Mouse (Mus musculus) hindbrain, embryonic 11.5 days (tissue): ENCODE measurements around the gene Tars. TPM values are rescaled to one million over a fixed set of nuclear protein-coding genes. Genes with fewer than 3 reads are reported as not detected.

ENCODE experiments used
- ATAC-seq: fragments of 200-750 bp; cut with Nextera tagmentation; 2 replicates; pipeline ENCODE4 v1.8.0; 2017; ENCODE audit warnings: mild to moderate bottlenecking, moderate TSS enrichment, moderate library complexity; ENCODE audit not compliant: low FRiP score
- DNase-seq: peaks from one replicate; pipeline ENCODE4 v3.0.0-alpha.2; 2015; ENCODE audit warnings: low spot score
- H3K27ac ChIP-seq: fragments of 300-500 bp; sonication (generic); 2 replicates; pipeline ENCODE4 v1.5.1; 2014; ENCODE audit warnings: mild to moderate bottlenecking, low read depth, low read length
- H3K27me3 ChIP-seq: fragments of 300-500 bp; sonication (generic); 2 replicates; pipeline ENCODE4 v1.6.1; 2014; ENCODE audit warnings: mild to moderate bottlenecking, low read length, moderate library complexity, mixed read lengths; ENCODE audit not compliant: control insufficient read depth, insufficient read depth
- H3K36me3 ChIP-seq: fragments of 300-500 bp; sonication (generic); 2 replicates; pipeline ENCODE4 v1.6.1; 2014; ENCODE audit warnings: mild to moderate bottlenecking, low read length, moderate library complexity, mixed read lengths; ENCODE audit not compliant: control insufficient read depth, insufficient read depth
- H3K4me1 ChIP-seq: fragments of 300-500 bp; sonication (generic); replicated peaks from 2 replicates; pipeline ENCODE4 v1.6.1; 2014; ENCODE audit warnings: low read length, mixed read lengths; ENCODE audit not compliant: control insufficient read depth, insufficient read depth
- H3K4me2 ChIP-seq: fragments of 300-500 bp; sonication (generic); replicated peaks from 2 replicates; pipeline ENCODE4 v1.6.1; 2014; ENCODE audit warnings: mild to moderate bottlenecking, low read depth, low read length
- H3K4me3 ChIP-seq: fragments of 300-500 bp; sonication (generic); 2 replicates; pipeline ENCODE4 v1.5.1; 2014; ENCODE audit warnings: low read depth, low read length
- H3K9ac ChIP-seq: fragments of 300-500 bp; sonication (generic); 2 replicates; pipeline ENCODE4 v1.6.1; 2014; ENCODE audit warnings: low read depth, low read length
- H3K9me3 ChIP-seq: fragments of 300-500 bp; sonication (generic); 2 replicates; pipeline ENCODE4 v1.6.1; 2016; ENCODE audit warnings: low read length; ENCODE audit not compliant: control insufficient read depth
- WGBS: fragments of 180-500 bp; shearing (Covaris S2); extraction: QIAGEN DNeasy Blood & Tissue Kit; methylation state at CpG from one replicate; pipeline ENCODE4 v1.1.7; 2014; 5-methylcytosine and 5-hydroxymethylcytosine counted together
- polyA plus RNA-seq: library from polyadenylated mRNA; unstranded; fragments of >200 nt; fragmentation: Nextera tagmentation; extraction: Ambion mirVana; gene quantifications from 2 replicates; pipeline ENCODE4 v1.2.1, GENCODE M21; 2014

Gene Tars
- polyA plus RNA-seq, 1 experiment from 2014 or later = 84.6 TPM

GRCm38 (mm10) chr15:11379431-11380086, 19.9 kb downstream of the Tars start:
- no peak overlapping the region for H3K27ac ChIP-seq
- DNase-seq = no peak
- peaks cover 6% of the 10 kb centered on the region; the same call in 1 of the 2 replicates for H3K36me3 ChIP-seq
- H3K9me3 ChIP-seq = no peaks in the 10 kb centered on the region
- no peaks in the 10 kb centered on the region for H3K27me3 ChIP-seq
- H3K4me1 ChIP-seq = no peaks in the 10 kb centered on the region
- no peak overlapping the region for H3K9ac ChIP-seq
- WGBS = 85% methylated on average over 8 of the region's 8 CpGs
- no peak overlapping the region for H3K4me3 ChIP-seq
- ATAC-seq = 0 out of 2 replicates have a peak, but pooled peaks have one; percentile 17
- H3K4me2 ChIP-seq = no peak overlapping the region

- H3K4me1 ChIP-seq = no peaks in the 10 kb centered on the region
- no peak overlapping the region for H3K4me3 ChIP-seq
- DNase-seq (no peak), ATAC-seq (no peak)
- no peaks in the 10 kb centered on the region for H3K36me3 ChIP-seq
- no peak overlapping the region for H3K4me2 ChIP-seq
- H3K27me3 ChIP-seq = no peaks in the 10 kb centered on the region
- no peak overlapping the region for H3K27ac ChIP-seq
- no peaks in the 10 kb centered on the region for H3K9me3 ChIP-seq
- H3K9ac ChIP-seq = no peak overlapping the region
- WGBS = 90% methylated on average over 7 of the region's 7 CpGs
Measured at GRCm38 (mm10) chr15:11370477-11371085, 28.9 kb downstream of the Tars start.

- no peak overlapping the region for H3K27ac ChIP-seq
- H3K4me3 ChIP-seq = no peak overlapping the region
- no peaks in the 10 kb centered on the region for H3K4me1 ChIP-seq
- DNase-seq (no peak), ATAC-seq (no peak)
- no peaks in the 10 kb centered on the region for H3K9me3 ChIP-seq
- WGBS = 86% methylated on average over 3 of the region's 3 CpGs
- no peaks in the 10 kb centered on the region for H3K36me3 ChIP-seq
- H3K9ac ChIP-seq = no peak overlapping the region
- no peak overlapping the region for H3K4me2 ChIP-seq
- H3K27me3 ChIP-seq = no peaks in the 10 kb centered on the region
Measured at GRCm38 (mm10) chr15:11369572-11369971, 29.9 kb downstream of the Tars start.

GRCm38 (mm10) chr15:11364795-11365194, 34.7 kb downstream of the Tars start:
- Histone ChIP-seq H3K9me3 (no peaks in the 10 kb centered on the region), H3K4me1 (no peaks in the 10 kb centered on the region), H3K4me3 (no peak overlapping the region), H3K27me3 (no peaks in the 10 kb centered on the region), H3K9ac (no peak overlapping the region), H3K4me2 (no peak overlapping the region), H3K36me3 (no peaks in the 10 kb centered on the region), H3K27ac (no peak overlapping the region)
- WGBS = 90% methylated on average over 1 of the region's 1 CpGs
- no peak for DNase-seq
- no peak for ATAC-seq

GRCm38 (mm10) chr15:11364112-11364511, 35.4 kb downstream of the Tars start:
- no peak overlapping the region for H3K4me2 ChIP-seq
- H3K27me3 ChIP-seq = no peaks in the 10 kb centered on the region
- 64% methylated on average over 2 of the region's 2 CpGs for WGBS
- H3K27ac ChIP-seq = no peak overlapping the region
- no peaks in the 10 kb centered on the region for H3K36me3 ChIP-seq
- H3K9ac ChIP-seq = no peak overlapping the region
- no peak for ATAC-seq
- no peaks in the 10 kb centered on the region for H3K4me1 ChIP-seq
- H3K9me3 ChIP-seq = no peaks in the 10 kb centered on the region
- no peak overlapping the region for H3K4me3 ChIP-seq
- DNase-seq = no peak

- H3K4me3 ChIP-seq = no peak overlapping the region
- H3K27me3 ChIP-seq = no peaks in the 10 kb centered on the region
- no peaks in the 10 kb centered on the region for H3K4me1 ChIP-seq
- DNase-seq (no peak), ATAC-seq (no peak)
- no peak overlapping the region for H3K9ac ChIP-seq
- H3K27ac ChIP-seq = no peak overlapping the region
- H3K9me3 ChIP-seq = no peaks in the 10 kb centered on the region
- H3K36me3 ChIP-seq = no peaks in the 10 kb centered on the region
- H3K4me2 ChIP-seq = no peak overlapping the region
- WGBS = 91% methylated on average over 5 of the region's 5 CpGs
Measured at GRCm38 (mm10) chr15:11361824-11362223, 37.6 kb downstream of the Tars start.

- no peaks in the 10 kb centered on the region for H3K9me3 ChIP-seq
- no peaks in the 10 kb centered on the region for H3K27me3 ChIP-seq
- no peak overlapping the region for H3K9ac ChIP-seq
- no peak overlapping the region for H3K27ac ChIP-seq
- H3K4me1 ChIP-seq = no peaks in the 10 kb centered on the region
- ATAC-seq (no peak), DNase-seq (no peak)
- WGBS = 94% methylated on average over 1 of the region's 1 CpGs
- no peak overlapping the region for H3K4me2 ChIP-seq
- H3K4me3 ChIP-seq = no peak overlapping the region
- H3K36me3 ChIP-seq = no peaks in the 10 kb centered on the region
Measured at GRCm38 (mm10) chr15:11360888-11361287, 38.6 kb downstream of the Tars start.

GRCm38 (mm10) chr15:11357501-11357900, 42.0 kb downstream of the Tars start:
- DNase-seq (no peak), ATAC-seq (no peak)
- 98% methylated on average over 2 of the region's 2 CpGs for WGBS
- Histone ChIP-seq H3K4me1 (no peaks in the 10 kb centered on the region), H3K9ac (no peak overlapping the region), H3K36me3 (no peaks in the 10 kb centered on the region), H3K27ac (no peak overlapping the region), H3K9me3 (no peaks in the 10 kb centered on the region), H3K27me3 (no peaks in the 10 kb centered on the region), H3K4me2 (no peak overlapping the region), H3K4me3 (no peak overlapping the region)

- Histone ChIP-seq H3K27ac (no peak overlapping the region), H3K36me3 (no peaks in the 10 kb centered on the region), H3K9ac (no peak overlapping the region), H3K4me1 (no peaks in the 10 kb centered on the region), H3K4me3 (no peak overlapping the region), H3K27me3 (no peaks in the 10 kb centered on the region), H3K9me3 (no peaks in the 10 kb centered on the region), H3K4me2 (no peak overlapping the region)
- 56% methylated on average over 3 of the region's 3 CpGs for WGBS
- no peak for ATAC-seq
- DNase-seq = no peak
Measured at GRCm38 (mm10) chr15:11355865-11356264, 43.6 kb downstream of the Tars start.
